ENCODE assay signal across 25 mouse cellular contexts in genomic region chr3:96082100-96082499, GRCm38 (mm10). TPM values are rescaled to one million over a fixed set of nuclear protein-coding genes. Genes with fewer than 3 reads are reported as not detected.
DNase-seq lines count a peak whose midpoint lies in the region; ATAC-seq and TF ChIP-seq lines count a peak whose summit lies in the region.
"Had no signal": no experiment of that assay in that cellular context is flagged by ENCODE, and none has a peak within 500 bp of the region (broad histone marks: within the 10 kb centered on the region; RNA-seq: fewer than 3 reads in every experiment).

No protein-coding gene starts in this region.

- TF ChIP-seq EP300 in liver, embryonic 14.5 days (IDR thresholded peaks at IDR 0.05; ENCODE audit: low read depth), result no peak

- H3K4me2 ChIP-seq in liver, embryonic 14.5 days (ENCODE audit: low read depth), result peak overlapping the region; percentile 27; the same call in 1 of the 2 replicates
- H3K4me2 ChIP-seq: embryonic facial prominence, embryonic 12.5 days; embryonic facial prominence, embryonic 15.5 days; forebrain, embryonic 12.5 days; forebrain, embryonic 15.5 days; heart, embryonic 13.5 days; hindbrain, embryonic 13.5 days had no signal

- no peaks in the 10 kb centered on the region for H3K9me3 ChIP-seq in heart, embryonic 10.5 days
- no peaks in the 10 kb centered on the region for H3K9me3 ChIP-seq in megakaryocyte, embryonic 14.5 days
- H3K9me3 ChIP-seq in liver, embryonic 14.5 days (ENCODE audit: control insufficient read depth, low read length), result no peaks in the 10 kb centered on the region; the same call in 1 of the 2 replicates
- H3K9me3 ChIP-seq: embryonic facial prominence, embryonic 12.5 days; embryonic facial prominence, embryonic 15.5 days; forebrain, embryonic 12.5 days; forebrain, embryonic 15.5 days; hindbrain, embryonic 13.5 days had no signal

- no peak for ATAC-seq in megakaryocyte, adult 5-6 weeks (ENCODE audit: poor library complexity, severe bottlenecking)
- no peak for ATAC-seq in liver, embryonic 14.5 days (ENCODE audit: insufficient read depth)
- ATAC-seq: forebrain, embryonic 15.5 days; hindbrain, embryonic 16.5 days had no signal

- H3K27ac ChIP-seq in heart, embryonic 10.5 days, result no peak overlapping the region
- H3K27ac ChIP-seq in liver, embryonic 14.5 days, result no peak overlapping the region
- H3K27ac ChIP-seq: embryonic facial prominence, embryonic 12.5 days; embryonic facial prominence, embryonic 15.5 days; forebrain, embryonic 12.5 days; forebrain, embryonic 15.5 days; heart, embryonic 13.5 days; hindbrain, embryonic 13.5 days had no signal

- H3K4me1 ChIP-seq in heart, embryonic 10.5 days, result no peaks in the 10 kb centered on the region
- peaks cover 93% of the 10 kb centered on the region for H3K4me1 ChIP-seq in megakaryocyte, embryonic 14.5 days
- peaks cover 0 to 22% of the 10 kb centered on the region in 2 experiments; a peak in 3 of 4 replicates for H3K4me1 ChIP-seq in liver, embryonic 14.5 days (replicated peaks; ENCODE audit: control insufficient read depth in 2 of 2, insufficient read depth in 2 of 2, low read length in 1 of 2)
- H3K4me1 ChIP-seq: embryonic facial prominence, embryonic 12.5 days; embryonic facial prominence, embryonic 15.5 days; forebrain, embryonic 15.5 days; heart, embryonic 13.5 days; hindbrain, embryonic 13.5 days had no signal

- H3K36me3 ChIP-seq in heart, embryonic 10.5 days, result no peaks in the 10 kb centered on the region
- H3K36me3 ChIP-seq in megakaryocyte, embryonic 14.5 days (replicated peaks; ENCODE audit: low read length), result peaks cover 3% of the 10 kb centered on the region
- H3K36me3 ChIP-seq in liver, embryonic 14.5 days (replicated peaks; ENCODE audit: control insufficient read depth, insufficient read depth, low read depth), result no peaks in the 10 kb centered on the region
- H3K36me3 ChIP-seq: embryonic facial prominence, embryonic 12.5 days; embryonic facial prominence, embryonic 15.5 days; forebrain, embryonic 12.5 days; forebrain, embryonic 15.5 days; G1E; heart, embryonic 13.5 days; hindbrain, embryonic 13.5 days had no signal

- H3K27me3 ChIP-seq in heart, embryonic 10.5 days (ENCODE audit: insufficient read depth, poor library complexity, severe bottlenecking), result no peaks in the 10 kb centered on the region
- H3K27me3 ChIP-seq in megakaryocyte, embryonic 14.5 days (replicated peaks), result no peaks in the 10 kb centered on the region
- H3K27me3 ChIP-seq in liver, embryonic 14.5 days (ENCODE audit: control insufficient read depth, insufficient read depth, low read length), result no peaks in the 10 kb centered on the region
- H3K27me3 ChIP-seq: CH12.LX; embryonic facial prominence, embryonic 12.5 days; embryonic facial prominence, embryonic 15.5 days; forebrain, embryonic 12.5 days; forebrain, embryonic 15.5 days; heart, embryonic 13.5 days; hindbrain, embryonic 13.5 days had no signal

- H3K4me3 ChIP-seq in heart, embryonic 10.5 days, result no peak overlapping the region
- peak overlapping the region; percentile 54 for H3K4me3 ChIP-seq in megakaryocyte, embryonic 14.5 days (replicated peaks)
- no peak overlapping the region for H3K4me3 ChIP-seq in liver, embryonic 14.5 days (ENCODE audit: insufficient read depth in 1 of 2, low read depth in 2 of 2, low read length in 2 of 2)
- H3K4me3 ChIP-seq: embryonic facial prominence, embryonic 12.5 days; embryonic facial prominence, embryonic 15.5 days; forebrain, embryonic 12.5 days; forebrain, embryonic 15.5 days; heart, embryonic 13.5 days; hindbrain, embryonic 13.5 days had no signal

- no peak for TF ChIP-seq CTCF in liver, embryonic 14.5 days (IDR thresholded peaks at IDR 0.05; ENCODE audit: low read depth)

- WGBS in heart, embryonic 10.5 days, result 81% methylated on average over 2 of the region's 2 CpGs
- 73% methylated on average over 2 of the region's 2 CpGs for WGBS in liver, embryonic 14.5 days (ENCODE audit: insufficient replicate concordance)

- H3K9ac ChIP-seq in liver, embryonic 14.5 days (replicated peaks), result no peak overlapping the region
- H3K9ac ChIP-seq: embryonic facial prominence, embryonic 12.5 days; embryonic facial prominence, embryonic 15.5 days; forebrain, embryonic 12.5 days; forebrain, embryonic 15.5 days; hindbrain, embryonic 13.5 days had no signal

- DNase-seq in heart, embryonic 10.5 days (ENCODE audit: low spot score), result peak; percentile 24
- no peak for DNase-seq in heart, postnatal 14 days
- DNase-seq in liver, embryonic 14.5 days (ENCODE audit: low read depth in 3 of 3, low spot score in 3 of 3), result no peak
- DNase-seq in gastrocnemius, adult 8-10 months (ENCODE audit: low spot score in 2 of 2), result no peak
- DNase-seq in layer of hippocampus, adult 9-10 months (ENCODE audit: low spot score), result no peak
- DNase-seq: adrenal gland, adult 2 months; adrenal gland, postnatal 14 days; B cell, adult 2 months; cerebellum, adult 11 months; cerebellum, adult 2 months; cerebellum, adult 9-11 months; cerebellum, postnatal 25 days; gastrocnemius, postnatal 10 days; gastrocnemius, postnatal 36 days had no signal

- intact Hi-C loops in heart, postnatal 14 days (cut with DNase I), result loop anchor here (5.0 kb wide), 1 partner anchor 65 kb away; no protein-coding TSS in a partner anchor

RNA-seq across cellular contexts. Expression of gene Otud7b, which starts 22.2 kb away (rescaled TPM):
- polyA plus RNA-seq in heart, embryonic 10.5 days (2016; fragmentation: Nextera tagmentation; extraction: Ambion mirVana), result 15.2 and 16.1 TPM in 2 replicates
- 10 to 100 TPM; 49.4 to 54.4 TPM for total RNA-seq in heart, postnatal 14 days (2021)
- polyA plus RNA-seq in megakaryocyte, embryonic 14.5 days (2012; ENCODE audit: insufficient read depth, low replicate concordance), result 9.2 and 12.9 TPM in 2 replicates
- 1.2 and 1.3 TPM in 2 replicates for total RNA-seq in megakaryocyte, adult 5-6 weeks (2015)
- total RNA-seq in megakaryocyte, adult 5-6 weeks (2017), result 3.1 and 4.8 TPM in 2 replicates
- polyA plus RNA-seq in liver, embryonic 14.5 days (2012; rRNA removed), result 2.8 and 3.5 TPM in 2 replicates
- 5.2 and 8.4 TPM in 2 replicates for polyA plus RNA-seq in liver, embryonic 14.5 days (2014; fragmentation: Nextera tagmentation; extraction: Ambion mirVana)
- total RNA-seq in gastrocnemius, adult 8-10 months (2022), result 10 to 100 TPM; 61.8 to 77.4 (median 75.8) TPM

RNA-seq across cellular contexts. Expression of gene Vps45, which starts 23.8 kb away (rescaled TPM):
- 26.1 and 30.6 TPM in 2 replicates for polyA plus RNA-seq in heart, embryonic 10.5 days (2016; fragmentation: Nextera tagmentation; extraction: Ambion mirVana)
- 10 to 100 TPM; 27.7 to 29.7 TPM for total RNA-seq in heart, postnatal 14 days (2021)
- 19.1 and 19.4 TPM in 2 replicates for polyA plus RNA-seq in megakaryocyte, embryonic 14.5 days (2012; ENCODE audit: insufficient read depth, low replicate concordance)
- 23.8 and 31.2 TPM in 2 replicates for total RNA-seq in megakaryocyte, adult 5-6 weeks (2015)
- 9.5 and 11.6 TPM in 2 replicates for total RNA-seq in megakaryocyte, adult 5-6 weeks (2017)
- 4.8 and 6.6 TPM in 2 replicates for polyA plus RNA-seq in liver, embryonic 14.5 days (2012; rRNA removed)
- polyA plus RNA-seq in liver, embryonic 14.5 days (2014; fragmentation: Nextera tagmentation; extraction: Ambion mirVana), result 9.0 and 9.8 TPM in 2 replicates
- 10 to 100 TPM; 11.3 to 16.8 (median 16.2) TPM for total RNA-seq in gastrocnemius, adult 8-10 months (2022)

Comparison
In these comparisons a context has a peak if more than half of its experiments do, and no peak if none do; other contexts are left out.
1. RNA of gene Otud7b, which starts 22.2 kb away (total RNA-seq): 61.8 to 77.4 TPM in gastrocnemius, adult 8-10 months and 49.4 to 54.4 TPM in heart, postnatal 14 days; 1.2 to 4.8 TPM in megakaryocyte, adult 5-6 weeks; every median in the first group is over 4 times any median in the second.